Mouse (Mus musculus) hindbrain, embryonic 15.5 days (tissue): ENCODE results near the gene Ldah. TPM values are rescaled to one million over a fixed set of nuclear protein-coding genes. Genes with fewer than 3 reads are reported as not detected.
A peak's percentile ranks its signal among the peaks of the same experiment; 100 is the strongest.

Experiments
- ATAC-seq: fragments of 200-750 bp; cut with Nextera tagmentation; 2 replicates; pipeline ENCODE4 v1.8.0; 2017; ENCODE audit warnings: low read depth, moderate number of reproducible peaks, moderate TSS enrichment; ENCODE audit not compliant: low FRiP score
- H3K27ac ChIP-seq: fragments of 300-500 bp; sonication (generic); replicated peaks from 2 replicates; pipeline ENCODE4 v1.5.1; 2015; ENCODE audit warnings: mild to moderate bottlenecking, inconsistent platforms
- H3K27me3 ChIP-seq: fragments of 300-500 bp; sonication (generic); 2 replicates; pipeline ENCODE4 v1.6.1; 2015; ENCODE audit warnings: control low read depth, inconsistent platforms
- H3K36me3 ChIP-seq: fragments of 300-500 bp; sonication (generic); 2 replicates; pipeline ENCODE4 v1.6.1; 2015; ENCODE audit warnings: control low read depth, inconsistent platforms
- H3K4me1 ChIP-seq: fragments of 300-500 bp; sonication (generic); replicated peaks from 2 replicates; pipeline ENCODE4 v1.6.1; 2015; ENCODE audit warnings: control low read depth, inconsistent platforms
- H3K4me2 ChIP-seq: fragments of 300-500 bp; sonication (generic); 2 replicates; pipeline ENCODE4 v1.6.1; 2015; ENCODE audit warnings: moderate library complexity, mild to moderate bottlenecking, inconsistent platforms
- H3K4me3 ChIP-seq: fragments of 300-500 bp; sonication (generic); 2 replicates; pipeline ENCODE4 v1.5.1; 2015; ENCODE audit warnings: mild to moderate bottlenecking, inconsistent platforms
- H3K9ac ChIP-seq: fragments of 300-500 bp; sonication (generic); 2 replicates; pipeline ENCODE4 v1.6.1; 2015; ENCODE audit warnings: inconsistent platforms
- H3K9me3 ChIP-seq: fragments of 300-500 bp; sonication (generic); 2 replicates; pipeline ENCODE4 v1.6.1; 2016; ENCODE audit warnings: control low read depth, inconsistent platforms
- WGBS: fragments of 180-500 bp; shearing (Covaris S2); methylation state at CpG from one replicate; pipeline ENCODE4 v1.1.7; 2015; 5-methylcytosine and 5-hydroxymethylcytosine counted together
- polyA plus RNA-seq: library from polyadenylated mRNA; unstranded; fragments of >200 nt; fragmentation: Nextera tagmentation; extraction: Ambion mirVana; gene quantifications from 2 replicates; pipeline ENCODE4 v1.2.1, GENCODE M21; 2015

Ldah gene
- polyA plus RNA-seq, 1 experiment from 2014 or later: 67.0 TPM

DNA sequence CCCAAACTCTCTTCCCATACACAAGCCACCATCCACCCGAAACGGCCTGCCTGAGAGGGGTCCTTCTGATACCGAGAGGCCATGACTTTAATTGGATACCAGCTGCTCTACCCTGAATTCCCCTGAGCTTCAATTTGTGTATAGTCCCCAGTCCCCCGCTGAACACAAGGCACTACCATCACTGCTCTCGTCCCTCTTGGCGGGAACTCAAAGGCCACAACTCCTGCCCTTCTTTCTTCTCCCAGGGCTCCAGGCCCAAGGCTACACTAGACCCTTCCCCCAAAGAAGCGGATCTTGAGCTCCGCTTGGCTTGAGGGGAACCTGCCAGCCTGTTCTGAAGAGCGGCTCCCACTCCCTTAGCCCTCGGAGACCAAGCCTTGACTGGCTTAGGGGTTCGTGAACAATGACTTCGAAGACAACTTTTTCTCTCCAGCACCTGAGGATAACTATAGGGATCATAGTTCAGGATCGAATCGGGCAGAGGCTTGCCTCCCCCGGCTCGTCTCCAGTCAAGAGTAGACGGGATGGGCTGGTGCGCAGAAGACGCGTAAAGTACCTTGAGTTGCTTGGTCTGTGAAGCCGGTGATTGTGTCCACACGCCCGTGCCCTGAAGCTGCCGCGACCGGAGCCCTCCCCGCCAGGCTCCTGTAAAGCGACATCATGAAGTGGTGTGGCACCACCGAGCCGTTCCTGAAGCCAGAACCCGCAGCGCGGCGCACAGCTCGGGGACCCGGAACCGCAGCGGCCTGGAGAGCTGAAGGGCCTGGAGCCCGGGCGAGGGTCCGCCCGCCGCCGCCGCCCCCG is 93.3 kb downstream of the Ldah start:
- Histone ChIP-seq H3K4me3 (peak overlapping the region; percentile 42), H3K36me3 (no peaks in the 10 kb centered on the region), H3K4me2 (peak overlapping the region; percentile 68), H3K27me3 (peaks cover 86% of the 10 kb centered on the region), H3K27ac (no peak overlapping the region), H3K9ac (peak overlapping the region; percentile 20; the same call in 1 of the 2 replicates), H3K4me1 (peaks cover 31% of the 10 kb centered on the region), H3K9me3 (no peaks in the 10 kb centered on the region)
- WGBS: 3% methylated on average over 46 of the region's 46 CpGs
- no peak for ATAC-seq

DNA sequence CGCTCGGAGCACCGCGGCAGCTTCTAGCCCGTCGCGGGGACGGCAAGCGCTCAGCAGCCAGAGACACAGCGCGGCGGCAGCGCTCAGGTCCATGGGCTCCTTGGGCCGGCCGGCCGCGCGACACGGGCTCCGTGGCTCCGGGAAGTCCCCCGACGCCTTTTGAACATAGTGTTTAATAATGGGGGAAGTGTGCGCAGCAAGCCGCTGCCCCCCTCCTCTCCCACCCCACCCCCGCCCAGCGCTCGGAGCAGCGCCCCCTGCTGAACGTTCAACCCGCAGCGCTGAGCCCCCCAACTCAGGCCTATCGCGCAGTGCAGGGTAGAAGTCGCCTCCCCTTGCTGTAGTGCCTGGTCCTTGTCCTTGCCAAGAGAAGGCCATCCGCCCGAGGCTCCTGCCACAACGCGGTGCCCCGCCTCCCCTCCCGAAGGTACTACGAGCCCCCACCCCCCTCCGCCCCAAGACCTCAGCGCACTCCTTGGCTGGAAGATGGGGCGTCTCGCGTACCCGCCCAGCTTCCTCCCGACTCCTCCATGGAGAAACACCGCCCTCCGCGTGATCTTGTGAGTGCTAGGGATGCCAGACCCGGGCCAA is 94.0 kb downstream of the Ldah start, which contains the start of gene Gdf7:
Gene Gdf7, minus strand, starts transcription at position 114 of the 591 bp plus-strand sequence.
- peak within 1 kb of the TSS; percentile 20; the same call in 1 of the 2 replicates for H3K9ac ChIP-seq
- peaks cover 81% of the 10 kb centered on the region for H3K27me3 ChIP-seq
- H3K4me2 ChIP-seq: peak within 1 kb of the TSS; percentile 68
- peak within 1 kb of the TSS; percentile 42 for H3K4me3 ChIP-seq
- H3K27ac ChIP-seq: no peak within 1 kb of the TSS
- peaks cover 34% of the 10 kb centered on the region for H3K4me1 ChIP-seq
- WGBS: under 1% methylated on average over 47 of the region's 53 CpGs
- ATAC-seq: peak; percentile 48
- no peaks in the 10 kb centered on the region for H3K36me3 ChIP-seq
- no peaks in the 10 kb centered on the region for H3K9me3 ChIP-seq

DNA sequence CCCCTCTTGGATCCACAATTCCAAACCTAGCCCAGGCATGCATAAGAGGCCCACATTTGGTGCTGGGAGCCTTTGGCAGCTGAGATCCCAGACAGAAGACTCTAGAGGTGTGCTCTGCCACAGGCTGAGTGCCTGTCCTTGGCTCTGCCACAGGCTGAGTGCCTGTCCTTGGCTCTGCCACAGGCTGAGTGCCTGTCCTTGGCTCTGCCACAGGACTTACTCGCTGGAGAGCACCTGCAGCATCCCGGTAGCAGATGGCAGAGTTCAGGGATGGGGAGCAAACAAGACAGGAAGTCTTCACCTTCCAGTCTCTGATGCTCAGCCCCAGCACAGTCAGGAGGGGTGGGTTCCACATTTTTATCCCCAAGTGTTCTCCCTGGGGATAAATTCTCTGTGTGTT is 97.4 kb downstream of the Ldah start:
- H3K4me2 ChIP-seq: no peak overlapping the region
- H3K27me3 ChIP-seq: peaks cover 52% of the 10 kb centered on the region
- no peak overlapping the region for H3K9ac ChIP-seq
- no peaks in the 10 kb centered on the region for H3K36me3 ChIP-seq
- no peak for ATAC-seq
- H3K4me3 ChIP-seq: no peak overlapping the region
- H3K27ac ChIP-seq: no peak overlapping the region
- no peaks in the 10 kb centered on the region for H3K9me3 ChIP-seq
- peaks cover 17% of the 10 kb centered on the region for H3K4me1 ChIP-seq
- WGBS: 57% methylated on average over 2 of the region's 2 CpGs

GRCm38 (mm10) chr12:8306432-8306831 is 98.5 kb downstream of the Ldah start:
- Histone ChIP-seq H3K4me1 (peaks cover 15% of the 10 kb centered on the region), H3K27me3 (peaks cover 43% of the 10 kb centered on the region), H3K27ac (no peak overlapping the region), H3K9ac (no peak overlapping the region), H3K4me3 (no peak overlapping the region), H3K9me3 (no peaks in the 10 kb centered on the region), H3K4me2 (no peak overlapping the region), H3K36me3 (no peaks in the 10 kb centered on the region)
- ATAC-seq: peak; percentile 37; the same call in 1 of the 2 replicates
- 3% methylated on average over 5 of the region's 5 CpGs for WGBS

DNA sequence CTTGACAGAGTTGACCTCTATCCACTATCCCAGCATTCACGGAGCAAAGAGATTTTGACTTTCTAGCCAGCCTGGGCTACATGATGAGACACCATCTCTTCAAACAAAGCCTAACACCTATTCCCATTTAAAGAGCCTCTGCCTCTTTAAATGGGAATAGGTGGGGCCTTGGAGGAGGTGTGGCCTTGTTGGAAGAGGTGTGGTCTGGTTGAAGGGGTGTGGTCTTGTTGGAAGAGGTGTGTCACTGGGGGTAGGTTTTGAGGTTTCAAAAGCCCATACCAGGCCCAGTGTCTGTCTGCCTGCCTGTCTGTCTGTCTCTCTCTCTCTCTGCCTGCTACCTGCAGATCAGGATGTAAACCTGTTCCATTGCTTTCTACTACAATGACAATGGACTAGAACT is 99.0 kb downstream of the Ldah start:
- 60% methylated on average over 1 of the region's 1 CpGs for WGBS
- no peaks in the 10 kb centered on the region for H3K36me3 ChIP-seq
- no peak overlapping the region for H3K27ac ChIP-seq
- H3K9ac ChIP-seq: no peak overlapping the region
- H3K4me3 ChIP-seq: no peak overlapping the region
- H3K4me1 ChIP-seq: peaks cover 10% of the 10 kb centered on the region
- H3K27me3 ChIP-seq: peaks cover 40% of the 10 kb centered on the region
- no peaks in the 10 kb centered on the region for H3K9me3 ChIP-seq
- no peak for ATAC-seq
- H3K4me2 ChIP-seq: no peak overlapping the region

DNA sequence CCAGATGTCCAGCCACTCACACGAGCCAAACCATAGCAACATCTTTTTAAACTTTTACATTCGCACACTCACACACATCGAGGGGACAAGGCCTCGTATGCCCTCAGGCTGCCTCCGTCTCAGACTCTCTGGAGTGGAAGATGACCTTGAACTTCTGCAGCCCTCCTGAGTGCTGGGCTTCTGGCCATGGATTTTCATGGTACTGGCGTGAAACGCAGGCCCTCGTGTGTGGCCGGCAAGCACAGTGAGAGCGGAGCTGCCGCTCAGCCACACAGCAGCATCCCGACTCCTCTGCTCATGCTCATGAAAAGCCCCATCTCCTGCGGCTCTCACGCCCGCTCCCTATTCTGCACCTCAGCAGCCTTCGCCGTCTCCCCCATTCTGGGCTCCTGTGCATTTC is 103.1 kb downstream of the Ldah start:
- 33% methylated on average over 17 of the region's 17 CpGs for WGBS
- Histone ChIP-seq H3K4me2 (peak overlapping the region; percentile 35), H3K9ac (no peak overlapping the region), H3K9me3 (no peaks in the 10 kb centered on the region), H3K4me1 (peaks cover 28% of the 10 kb centered on the region), H3K27me3 (peaks cover 7% of the 10 kb centered on the region), H3K4me3 (no peak overlapping the region), H3K36me3 (no peaks in the 10 kb centered on the region), H3K27ac (no peak overlapping the region)
- no peak for ATAC-seq

- H3K4me2 ChIP-seq: no peak overlapping the region
- no peak overlapping the region for H3K4me3 ChIP-seq
- H3K27me3 ChIP-seq: 0 out of 2 replicates have a peak, but pooled peaks cover 5% of the 10 kb centered on the region
- no peak overlapping the region for H3K9ac ChIP-seq
- H3K9me3 ChIP-seq: no peaks in the 10 kb centered on the region
- no peak overlapping the region for H3K27ac ChIP-seq
- H3K4me1 ChIP-seq: peaks cover 25% of the 10 kb centered on the region
- no peak for ATAC-seq
- 88% methylated on average over 4 of the region's 4 CpGs for WGBS
- no peaks in the 10 kb centered on the region for H3K36me3 ChIP-seq
Measured at GRCm38 (mm10) chr12:8312266-8312665, 104.4 kb downstream of the Ldah start.

DNA sequence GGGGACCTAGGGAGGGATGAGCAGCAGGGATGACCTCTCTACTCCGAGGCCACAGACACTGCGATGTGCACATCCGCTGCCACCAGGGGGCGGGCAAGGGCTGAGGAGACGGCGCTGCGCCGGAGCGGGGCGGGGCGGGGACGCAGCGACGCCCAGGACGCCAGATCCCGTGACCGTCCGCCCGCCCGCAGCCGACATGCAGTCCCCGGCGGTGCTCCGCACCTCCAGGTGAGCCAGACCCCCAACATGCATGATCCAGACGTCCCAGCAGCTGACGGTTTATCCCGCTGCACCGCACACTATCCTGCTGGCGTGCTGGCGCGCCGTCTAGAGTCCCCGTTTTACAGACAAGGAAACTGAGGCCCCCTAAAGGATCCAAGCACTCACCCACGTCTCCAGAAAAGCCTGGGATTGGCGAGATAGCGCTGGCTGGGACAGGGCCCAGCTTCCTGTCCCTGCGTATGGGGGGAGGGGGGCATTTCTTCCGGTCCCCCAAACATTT is 105.4 kb downstream of the Ldah start, which contains the start of gene Hs1bp3:
Gene Hs1bp3, plus strand, starts transcription at position 163 of the 502 bp plus-strand sequence.
- under 1% methylated on average over 38 of the region's 38 CpGs for WGBS
- peak within 1 kb of the TSS; percentile 65 for H3K9ac ChIP-seq
- 0 out of 2 replicates have a peak, but pooled peaks cover 5% of the 10 kb centered on the region for H3K27me3 ChIP-seq
- no peak within 1 kb of the TSS for H3K27ac ChIP-seq
- H3K36me3 ChIP-seq: peaks cover 7% of the 10 kb centered on the region
- ATAC-seq: peak; percentile 83
- peak within 1 kb of the TSS; percentile 88 for H3K4me2 ChIP-seq
- H3K9me3 ChIP-seq: no peaks in the 10 kb centered on the region
- H3K4me3 ChIP-seq: peak within 1 kb of the TSS; percentile 76
- H3K4me1 ChIP-seq: peaks cover 25% of the 10 kb centered on the region

DNA sequence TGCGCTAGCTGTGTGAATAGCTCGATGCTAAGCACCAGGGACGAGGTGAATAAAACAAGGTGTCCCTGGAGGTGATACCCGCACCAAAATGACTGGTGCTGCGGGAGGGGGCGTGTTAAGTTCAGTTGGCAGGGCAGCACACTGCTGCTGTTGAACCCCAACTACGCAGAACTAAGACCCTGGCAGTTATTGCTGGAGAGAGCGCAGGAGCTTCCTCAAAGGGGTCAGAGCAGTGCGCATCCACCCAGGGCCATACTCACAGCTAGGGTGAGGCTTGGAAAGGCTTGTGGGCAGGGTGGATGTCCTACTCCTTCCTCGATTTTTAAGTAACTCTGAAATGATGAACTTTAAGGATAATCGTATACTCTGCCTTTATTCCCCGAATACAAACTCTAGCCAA is 105.9 kb downstream of the Ldah start:
- no peaks in the 10 kb centered on the region for H3K9me3 ChIP-seq
- H3K27ac ChIP-seq: no peak overlapping the region
- WGBS: 20% methylated on average over 12 of the region's 12 CpGs
- H3K9ac ChIP-seq: peak overlapping the region; percentile 65
- H3K36me3 ChIP-seq: peaks cover 12% of the 10 kb centered on the region
- H3K27me3 ChIP-seq: 0 out of 2 replicates have a peak, but pooled peaks cover 5% of the 10 kb centered on the region
- peak; percentile 20; the same call in 1 of the 2 replicates for ATAC-seq
- peak overlapping the region; percentile 88 for H3K4me2 ChIP-seq
- H3K4me1 ChIP-seq: peaks cover 25% of the 10 kb centered on the region
- H3K4me3 ChIP-seq: peak overlapping the region; percentile 76

GRCm38 (mm10) chr12:8316541-8316940 is 108.6 kb downstream of the Ldah start:
- Histone ChIP-seq H3K9me3 (no peaks in the 10 kb centered on the region), H3K4me1 (peaks cover 22% of the 10 kb centered on the region), H3K27me3 (0 out of 2 replicates have a peak, but pooled peaks cover 2% of the 10 kb centered on the region), H3K4me2 (no peak overlapping the region), H3K4me3 (no peak overlapping the region), H3K27ac (no peak overlapping the region), H3K36me3 (peaks cover 13% of the 10 kb centered on the region), H3K9ac (no peak overlapping the region)
- ATAC-seq: no peak
- 83% methylated on average over 5 of the region's 5 CpGs for WGBS

DNA sequence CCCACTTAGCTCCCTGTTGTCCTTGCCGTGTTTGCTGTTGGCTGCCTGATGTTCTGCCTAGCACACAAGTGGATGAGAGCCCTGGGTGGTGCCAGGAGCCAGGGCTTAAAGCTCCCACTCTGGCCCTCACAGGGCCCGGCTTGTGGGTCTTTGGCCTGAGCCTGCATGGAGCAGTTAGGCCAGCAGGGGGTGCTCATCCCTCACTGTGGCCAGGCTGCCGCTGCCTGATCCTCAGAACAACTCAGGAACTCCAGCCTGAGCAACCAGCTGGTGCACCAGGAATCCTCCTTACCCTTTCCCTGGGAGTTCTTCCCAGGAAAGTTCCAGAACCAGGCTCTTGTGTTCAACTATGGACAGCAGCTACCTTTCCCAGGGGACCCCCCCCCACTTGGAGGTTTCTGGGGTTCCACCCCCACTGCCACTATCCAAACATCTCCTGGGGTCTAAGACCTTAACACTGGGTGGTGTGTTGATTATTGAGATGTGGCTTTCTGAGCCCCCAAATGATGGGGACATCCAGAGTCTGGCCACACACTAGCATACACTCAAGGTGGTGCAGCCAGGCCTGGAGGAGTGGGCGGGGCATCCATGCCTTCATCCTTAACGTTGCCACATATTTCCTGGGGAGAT is 112.3 kb downstream of the Ldah start:
- Histone ChIP-seq H3K27ac (no peak overlapping the region), H3K4me2 (no peak overlapping the region), H3K27me3 (no peaks in the 10 kb centered on the region), H3K9me3 (no peaks in the 10 kb centered on the region), H3K9ac (no peak overlapping the region), H3K4me1 (0 out of 2 replicates have a peak, but pooled peaks cover 3% of the 10 kb centered on the region), H3K36me3 (peaks cover 25% of the 10 kb centered on the region), H3K4me3 (no peak overlapping the region)
- WGBS: 44% methylated on average over 5 of the region's 5 CpGs
- ATAC-seq: peak; percentile 43; the same call in 1 of the 2 replicates
